Mouse (Mus musculus): Measurements from ENCODE around the gene Myo6. TPM values are rescaled to one million over a fixed set of nuclear protein-coding genes. Genes with fewer than 3 reads are reported as not detected.

The Myo6 gene
- polyA plus RNA-seq, 1 experiment from 2014 or later = 32.2 TPM

DNA sequence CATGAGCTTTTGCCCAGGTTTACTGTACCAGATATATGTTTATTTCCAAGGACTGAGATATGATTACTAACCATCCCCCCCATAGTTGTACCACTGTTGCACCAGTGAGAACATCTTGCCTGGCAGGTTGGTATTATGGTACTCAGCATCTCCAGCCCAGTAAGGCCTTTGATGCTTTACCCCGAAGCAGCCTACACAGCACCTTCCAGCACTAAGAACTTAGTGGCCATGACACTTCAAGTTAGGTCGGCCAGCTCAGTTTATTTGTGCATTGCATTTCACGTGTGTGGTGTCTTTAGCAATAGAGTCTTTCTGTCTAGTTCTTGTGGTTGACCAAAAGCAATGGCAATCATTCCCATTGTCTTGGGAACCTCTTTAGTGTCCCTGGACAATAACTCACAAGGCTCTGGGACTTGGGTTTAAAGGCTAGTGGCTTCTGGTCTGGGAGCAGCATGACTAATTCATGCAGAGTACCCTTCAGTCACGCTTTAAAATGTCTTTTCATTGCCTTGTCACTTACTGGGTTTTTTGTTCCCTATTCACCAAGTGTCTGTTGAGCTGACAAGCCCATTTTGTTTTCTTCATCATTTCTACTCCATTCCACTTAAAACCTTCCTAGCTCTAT, 69.1 kb downstream of the Myo6 start:
- Histone ChIP-seq H3K27me3 (ENCODE audit: insufficient read depth, low read length) (no peaks in the 10 kb centered on the region), H3K9ac (no peak overlapping the region), H3K4me2 (no peak overlapping the region), H3K27ac (ENCODE audit: low read depth) (no peak overlapping the region), H3K4me1 (ENCODE audit: insufficient read depth) (no peaks in the 10 kb centered on the region), H3K4me3 (ENCODE audit: low read depth, low read length) (no peak overlapping the region), H3K36me3 (ENCODE audit: insufficient read depth) (no peaks in the 10 kb centered on the region), H3K9me3 (ENCODE audit: low read depth, low read length) (no peaks in the 10 kb centered on the region)
- DNase-seq = no peak
- TF ChIP-seq CTCF (IDR thresholded peaks at IDR 0.05; ENCODE audit: low read depth) = no peak
- 79% methylated on average over 4 of the region's 4 CpGs for WGBS
- ATAC-seq (ENCODE audit: insufficient read depth) = no peak

DNA sequence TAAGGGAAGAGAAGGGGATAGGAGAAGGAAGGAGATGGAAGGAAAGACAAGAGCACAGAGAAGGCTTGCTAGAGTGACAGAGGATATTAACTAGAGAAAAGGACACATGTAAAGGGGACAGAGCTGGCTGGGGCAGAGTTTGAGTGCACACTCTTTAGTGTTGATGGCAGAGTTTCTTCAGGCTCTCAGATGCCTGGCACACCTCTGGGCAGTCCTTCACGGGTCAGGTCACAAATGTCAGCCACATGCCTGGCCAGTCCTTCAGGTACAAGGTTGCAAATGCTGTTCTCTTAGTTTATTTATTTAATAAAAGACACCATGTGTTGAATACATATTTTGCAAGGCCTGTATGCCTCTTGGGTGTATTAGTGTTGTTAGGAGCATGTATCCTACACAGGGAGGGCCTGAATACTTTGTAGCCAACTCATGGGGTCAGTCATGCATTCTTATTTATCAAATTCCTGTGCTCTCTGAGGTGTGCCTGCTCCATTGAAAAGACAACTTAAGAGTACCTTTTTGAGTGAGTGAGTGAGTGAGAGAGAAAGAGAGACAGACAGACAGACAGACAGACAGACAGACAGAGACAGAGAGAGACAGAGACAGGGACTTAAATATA, 72.5 kb downstream of the Myo6 start:
- H3K4me1 ChIP-seq (ENCODE audit: insufficient read depth) = no peaks in the 10 kb centered on the region
- no peak overlapping the region for H3K9ac ChIP-seq
- no peak overlapping the region for H3K27ac ChIP-seq (ENCODE audit: low read depth)
- H3K9me3 ChIP-seq (ENCODE audit: low read depth, low read length) = peaks cover 5% of the 10 kb centered on the region; the same call in 1 of the 2 replicates
- H3K36me3 ChIP-seq (ENCODE audit: insufficient read depth) = no peaks in the 10 kb centered on the region
- no peak for ATAC-seq (ENCODE audit: insufficient read depth)
- DNase-seq = no peak
- no peak overlapping the region for H3K4me3 ChIP-seq (ENCODE audit: low read depth, low read length)
- no peaks in the 10 kb centered on the region for H3K27me3 ChIP-seq (ENCODE audit: insufficient read depth, low read length)
- H3K4me2 ChIP-seq = no peak overlapping the region
- TF ChIP-seq CTCF (IDR thresholded peaks at IDR 0.05; ENCODE audit: low read depth) = no peak
- 58% methylated on average over 1 of the region's 1 CpGs for WGBS

GRCm38 (mm10) chr9:80241719-80242118, 76.9 kb downstream of the Myo6 start:
- no peak for TF ChIP-seq CTCF (IDR thresholded peaks at IDR 0.05; ENCODE audit: low read depth)
- Histone ChIP-seq H3K36me3 (ENCODE audit: insufficient read depth) (peaks cover 5% of the 10 kb centered on the region; the same call in 1 of the 2 replicates), H3K4me2 (no peak overlapping the region), H3K27ac (ENCODE audit: low read depth) (no peak overlapping the region), H3K9ac (no peak overlapping the region), H3K4me3 (ENCODE audit: low read depth, low read length) (no peak overlapping the region), H3K4me1 (ENCODE audit: insufficient read depth) (no peaks in the 10 kb centered on the region), H3K9me3 (ENCODE audit: low read depth, low read length) (peaks cover 5% of the 10 kb centered on the region; the same call in 1 of the 2 replicates), H3K27me3 (ENCODE audit: insufficient read depth, low read length) (no peaks in the 10 kb centered on the region)
- no peak for ATAC-seq (ENCODE audit: insufficient read depth)
- 69% methylated on average over 6 of the region's 6 CpGs for WGBS
- DNase-seq = peak; percentile 15

- H3K27ac ChIP-seq (ENCODE audit: low read depth) = no peak overlapping the region
- H3K4me3 ChIP-seq (ENCODE audit: low read depth, low read length) = no peak overlapping the region
- 75% methylated on average over 10 of the region's 10 CpGs for WGBS
- H3K36me3 ChIP-seq (ENCODE audit: insufficient read depth) = no peaks in the 10 kb centered on the region
- H3K4me2 ChIP-seq = no peak overlapping the region
- ATAC-seq (ENCODE audit: insufficient read depth) (no peak; the same call in 1 of the 2 replicates), DNase-seq (no peak)
- TF ChIP-seq CTCF (IDR thresholded peaks at IDR 0.05; ENCODE audit: low read depth) = no peak
- no peaks in the 10 kb centered on the region for H3K27me3 ChIP-seq (ENCODE audit: insufficient read depth, low read length)
- no peaks in the 10 kb centered on the region for H3K4me1 ChIP-seq (ENCODE audit: insufficient read depth)
- H3K9ac ChIP-seq = no peak overlapping the region
- H3K9me3 ChIP-seq (ENCODE audit: low read depth, low read length) = no peaks in the 10 kb centered on the region
Measured at GRCm38 (mm10) chr9:80252146-80252545, 87.3 kb downstream of the Myo6 start.

DNA sequence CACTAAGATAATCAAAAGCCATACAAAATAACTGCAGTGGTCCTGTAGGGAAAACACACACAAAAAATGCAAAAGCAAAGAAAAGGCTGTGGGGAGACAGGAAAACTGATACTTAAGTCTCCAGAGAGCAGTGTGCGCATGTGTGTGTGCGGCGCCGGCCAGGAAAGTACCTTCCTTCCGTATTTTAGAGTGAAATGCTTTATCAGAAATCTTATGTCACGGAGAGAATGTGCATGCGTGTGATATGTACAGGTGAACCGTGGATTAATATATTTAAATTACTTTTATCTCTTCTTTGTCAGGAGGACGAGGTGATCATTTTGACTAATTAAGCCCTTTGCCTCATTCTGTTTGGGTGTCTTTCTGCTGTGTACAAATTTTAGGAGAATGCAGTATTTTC, 88.4 kb downstream of the Myo6 start:
- DNase-seq = no peak
- Histone ChIP-seq H3K4me2 (no peak overlapping the region), H3K36me3 (ENCODE audit: insufficient read depth) (no peaks in the 10 kb centered on the region), H3K4me3 (ENCODE audit: low read depth, low read length) (no peak overlapping the region), H3K9ac (no peak overlapping the region), H3K27ac (ENCODE audit: low read depth) (no peak overlapping the region), H3K27me3 (ENCODE audit: insufficient read depth, low read length) (no peaks in the 10 kb centered on the region), H3K9me3 (ENCODE audit: low read depth, low read length) (no peaks in the 10 kb centered on the region), H3K4me1 (ENCODE audit: insufficient read depth) (no peaks in the 10 kb centered on the region)
- TF ChIP-seq CTCF (IDR thresholded peaks at IDR 0.05; ENCODE audit: low read depth) = no peak
- ATAC-seq (ENCODE audit: insufficient read depth) = no peak
- 89% methylated on average over 9 of the region's 9 CpGs for WGBS

- no peak for TF ChIP-seq CTCF (IDR thresholded peaks at IDR 0.05; ENCODE audit: low read depth)
- no peaks in the 10 kb centered on the region for H3K27me3 ChIP-seq (ENCODE audit: insufficient read depth, low read length)
- H3K9ac ChIP-seq = no peak overlapping the region
- DNase-seq = no peak
- 76% methylated on average over 2 of the region's 2 CpGs for WGBS
- no peak overlapping the region for H3K4me2 ChIP-seq
- H3K36me3 ChIP-seq (ENCODE audit: insufficient read depth) = no peaks in the 10 kb centered on the region
- H3K27ac ChIP-seq (ENCODE audit: low read depth) = no peak overlapping the region
- no peak overlapping the region for H3K4me3 ChIP-seq (ENCODE audit: low read depth, low read length)
- H3K9me3 ChIP-seq (ENCODE audit: low read depth, low read length) = no peaks in the 10 kb centered on the region
- no peak for ATAC-seq (ENCODE audit: insufficient read depth)
- H3K4me1 ChIP-seq (ENCODE audit: insufficient read depth) = no peaks in the 10 kb centered on the region
Measured at GRCm38 (mm10) chr9:80256561-80256960, 91.7 kb downstream of the Myo6 start.

GRCm38 (mm10) chr9:80258396-80258795, 93.6 kb downstream of the Myo6 start:
- no peaks in the 10 kb centered on the region for H3K36me3 ChIP-seq (ENCODE audit: insufficient read depth)
- H3K27me3 ChIP-seq (ENCODE audit: insufficient read depth, low read length) = no peaks in the 10 kb centered on the region
- no peak overlapping the region for H3K27ac ChIP-seq (ENCODE audit: low read depth)
- 42% methylated on average over 6 of the region's 6 CpGs for WGBS
- no peaks in the 10 kb centered on the region for H3K9me3 ChIP-seq (ENCODE audit: low read depth, low read length)
- H3K4me3 ChIP-seq (ENCODE audit: low read depth, low read length) = no peak overlapping the region
- H3K4me1 ChIP-seq (ENCODE audit: insufficient read depth) = no peaks in the 10 kb centered on the region
- no peak overlapping the region for H3K4me2 ChIP-seq
- peak; percentile 35 for TF ChIP-seq CTCF (IDR thresholded peaks at IDR 0.05; ENCODE audit: low read depth)
- H3K9ac ChIP-seq = no peak overlapping the region
- DNase-seq = peak; percentile 81
- ATAC-seq (ENCODE audit: insufficient read depth) = peak; percentile 84
